8 mouse cellular contexts compared by ENCODE assay signal in the genomic region with DNA sequence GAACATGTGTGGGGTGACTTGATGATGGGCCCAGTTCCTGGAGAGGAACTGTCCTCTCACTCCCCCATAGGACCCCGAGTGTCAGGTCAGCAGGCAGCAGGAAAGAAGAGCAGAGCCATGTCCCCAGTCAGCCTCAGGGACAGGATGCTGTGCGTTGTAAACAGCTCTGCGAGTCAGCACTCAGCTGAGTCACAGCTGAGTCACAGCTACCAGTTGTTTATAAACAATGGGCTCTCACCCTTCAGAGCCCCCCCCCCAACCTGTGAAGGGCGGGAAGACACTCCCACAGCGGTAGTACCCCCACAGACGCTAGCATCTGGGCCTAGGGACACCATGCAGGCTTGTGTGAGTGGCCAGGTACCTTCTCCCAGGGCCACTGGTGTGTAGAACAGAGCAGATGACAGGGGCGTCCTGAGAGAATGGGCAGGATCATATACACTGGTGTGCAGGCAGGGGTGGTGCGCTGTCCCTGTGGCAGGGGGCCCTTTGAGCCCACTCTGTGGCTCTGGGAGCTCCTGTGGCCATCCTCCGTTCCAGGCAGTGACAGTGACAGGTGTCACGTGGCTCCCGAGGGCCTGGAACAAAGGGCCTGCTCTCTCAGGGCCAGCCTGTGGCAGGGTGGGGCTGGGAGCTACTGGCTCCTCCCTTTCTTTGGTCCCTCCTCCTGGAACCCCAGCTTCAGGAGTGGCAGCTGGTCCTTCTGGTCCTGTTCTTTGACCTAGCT. TPM values are rescaled to one million over a fixed set of nuclear protein-coding genes. Genes with fewer than 3 reads are reported as not detected.
DNase-seq lines count a peak whose midpoint lies in the region; ATAC-seq and TF ChIP-seq lines count a peak whose summit lies in the region.

No protein-coding gene starts in this region.

- TF ChIP-seq CTCF in E14TG2a.4 (conservative IDR thresholded peaks at IDR 0.05; ENCODE audit: low read length) = no peak
- TF ChIP-seq CTCF in lung, postnatal 0 days (IDR thresholded peaks at IDR 0.05) = no peak

- H3K4me2 ChIP-seq in embryonic facial prominence, embryonic 12.5 days (replicated peaks) = no peak overlapping the region
- peak overlapping the region; percentile 34; the same call in 1 of the 2 replicates for H3K4me2 ChIP-seq in heart, embryonic 14.5 days (ENCODE audit: low read length)
- H3K4me2 ChIP-seq in kidney, embryonic 15.5 days = peak overlapping the region; percentile 26; the same call in 1 of the 2 replicates
- H3K4me2 ChIP-seq in lung, postnatal 0 days (replicated peaks; ENCODE audit: low read depth, low read length) = no peak overlapping the region

- H3K36me3 ChIP-seq in E14TG2a.4 (ENCODE audit: insufficient read depth, low read length) = peaks cover 15% of the 10 kb centered on the region
- 0 out of 2 replicates have a peak, but pooled peaks cover 9% of the 10 kb centered on the region for H3K36me3 ChIP-seq in embryonic facial prominence, embryonic 12.5 days
- no peaks in the 10 kb centered on the region for H3K36me3 ChIP-seq in heart, embryonic 14.5 days (ENCODE audit: control insufficient read depth, insufficient read depth, low read length)
- H3K36me3 ChIP-seq in kidney, embryonic 15.5 days = no peaks in the 10 kb centered on the region
- H3K36me3 ChIP-seq in lung, postnatal 0 days (ENCODE audit: insufficient read depth, low read length) = no peaks in the 10 kb centered on the region

- peaks cover 99% of the 10 kb centered on the region for H3K4me1 ChIP-seq in E14TG2a.4 (replicated peaks; ENCODE audit: low read depth, low read length)
- H3K4me1 ChIP-seq in embryonic facial prominence, embryonic 12.5 days = peaks cover 51% of the 10 kb centered on the region
- H3K4me1 ChIP-seq in heart, embryonic 14.5 days (ENCODE audit: control insufficient read depth in 2 of 2, insufficient read depth in 2 of 2, low read length in 2 of 2) = peaks cover 29 to 36% of the 10 kb centered on the region in 2 experiments
- H3K4me1 ChIP-seq in kidney, embryonic 15.5 days = peaks cover 65% of the 10 kb centered on the region
- H3K4me1 ChIP-seq in lung, postnatal 0 days (ENCODE audit: insufficient read depth, low read depth, low read length) = peaks cover 30% of the 10 kb centered on the region

- peak overlapping the region; percentile 73 for H3K27ac ChIP-seq in embryonic facial prominence, embryonic 12.5 days
- H3K27ac ChIP-seq in heart, embryonic 14.5 days (replicated peaks in 1 of 2; ENCODE audit: control insufficient read depth in 1 of 2, insufficient read depth in 1 of 2, low read depth in 2 of 2, low read length in 2 of 2) = peak overlapping the region; percentile 35 to 77
- H3K27ac ChIP-seq in kidney, embryonic 15.5 days = peak overlapping the region; percentile 76
- peak overlapping the region; percentile 76 for H3K27ac ChIP-seq in lung, postnatal 0 days (ENCODE audit: low read length)

- 16% methylated on average over 11 of the region's 11 CpGs for WGBS in embryonic facial prominence, embryonic 12.5 days
- whole genome bisulfite sequencing in heart, embryonic 14.5 days = 26% methylated on average over 11 of the region's 11 CpGs
- WGBS in kidney, embryonic 15.5 days = 20% methylated on average over 11 of the region's 11 CpGs
- WGBS in lung, postnatal 0 days = 13% methylated on average over 11 of the region's 11 CpGs

- DNase-seq in adrenal gland, adult 2 months = peak; percentile 92
- DNase-seq in lung, postnatal 0 days (ENCODE audit: low spot score) = peak; percentile 95
- peak; percentile 31 for DNase-seq in ovary, postnatal 14 days (ENCODE audit: low spot score)
- DNase-seq in thymus, postnatal 36 days = no peak

- ATAC-seq in embryonic facial prominence, embryonic 12.5 days (ENCODE audit: insufficient number of reproducible peaks, insufficient read depth, low FRiP score, low TSS enrichment) = peak; percentile 47; the same call in 1 of the 2 replicates
- peak; percentile 45 for ATAC-seq in heart, embryonic 14.5 days (ENCODE audit: insufficient number of reproducible peaks, insufficient read depth, low FRiP score, low read depth)
- peak; percentile 72 for ATAC-seq in kidney, embryonic 15.5 days (replicated peaks; ENCODE audit: low FRiP score)
- peak; percentile 85 for ATAC-seq in lung, postnatal 0 days

- TF ChIP-seq EP300 in lung, postnatal 0 days (IDR thresholded peaks at IDR 0.05) = 0 out of 2 replicates have a peak, but pooled peaks have one; percentile 49

- H3K4me3 ChIP-seq in E14TG2a.4 (replicated peaks; ENCODE audit: low read length) = peak overlapping the region; percentile 59
- no peak overlapping the region for H3K4me3 ChIP-seq in embryonic facial prominence, embryonic 12.5 days
- H3K4me3 ChIP-seq in heart, embryonic 14.5 days (ENCODE audit: control insufficient read depth in 1 of 2, insufficient read depth in 1 of 2, low read depth in 1 of 2, low read length in 2 of 2) = no peak overlapping the region
- no peak overlapping the region for H3K4me3 ChIP-seq in kidney, embryonic 15.5 days (replicated peaks)
- no peak overlapping the region for H3K4me3 ChIP-seq in lung, postnatal 0 days (ENCODE audit: low read depth, low read length)

- 0 out of 2 replicates have a peak overlapping the region, but pooled peaks have one; percentile 31 for H3K9ac ChIP-seq in embryonic facial prominence, embryonic 12.5 days
- peak overlapping the region; percentile 52 for H3K9ac ChIP-seq in heart, embryonic 14.5 days (ENCODE audit: low read length)
- H3K9ac ChIP-seq in kidney, embryonic 15.5 days = no peak overlapping the region
- no peak overlapping the region; the same call in 1 of the 2 replicates for H3K9ac ChIP-seq in lung, postnatal 0 days (replicated peaks; ENCODE audit: low read depth)

- no peaks in the 10 kb centered on the region for H3K9me3 ChIP-seq in E14TG2a.4 (ENCODE audit: low read length)
- no peaks in the 10 kb centered on the region for H3K9me3 ChIP-seq in embryonic facial prominence, embryonic 12.5 days
- H3K9me3 ChIP-seq in heart, embryonic 14.5 days (ENCODE audit: control insufficient read depth, low read length) = no peaks in the 10 kb centered on the region
- no peaks in the 10 kb centered on the region for H3K9me3 ChIP-seq in kidney, embryonic 15.5 days (replicated peaks)
- no peaks in the 10 kb centered on the region for H3K9me3 ChIP-seq in lung, postnatal 0 days (ENCODE audit: low read length)

- no peaks in the 10 kb centered on the region for H3K27me3 ChIP-seq in E14TG2a.4 (ENCODE audit: insufficient read depth, low read length)
- H3K27me3 ChIP-seq in embryonic facial prominence, embryonic 12.5 days = no peaks in the 10 kb centered on the region
- H3K27me3 ChIP-seq in heart, embryonic 14.5 days (ENCODE audit: control insufficient read depth, insufficient read depth, low read length) = no peaks in the 10 kb centered on the region
- H3K27me3 ChIP-seq in kidney, embryonic 15.5 days = no peaks in the 10 kb centered on the region
- no peaks in the 10 kb centered on the region for H3K27me3 ChIP-seq in lung, postnatal 0 days (replicated peaks; ENCODE audit: insufficient read depth, low read length)

RNA-seq across cellular contexts. Expression of gene Ralgds, which starts 12.5 kb away (rescaled TPM):
- total RNA-seq in adrenal gland, adult 2 months (2021) = 10 to 100 TPM; 23.3 to 45.5 TPM
- 56.8 and 73.5 TPM in 2 replicates for polyA plus RNA-seq in adrenal gland, adult 2 months (2012; rRNA removed)
- 64.1 and 66.1 TPM in 2 replicates for polyA plus RNA-seq in embryonic facial prominence, embryonic 12.5 days (2016; fragmentation: Nextera tagmentation; extraction: Ambion mirVana)
- 20.1 and 21.1 TPM in 2 replicates for polyA plus RNA-seq in heart, embryonic 14.5 days (2014; fragmentation: Nextera tagmentation; extraction: Ambion mirVana)
- 22.6 and 30.5 TPM in 2 replicates for polyA plus RNA-seq in kidney, embryonic 15.5 days (2015; fragmentation: Nextera tagmentation; extraction: Ambion mirVana)
- polyA plus RNA-seq in lung, postnatal 0 days (2015; fragmentation: Nextera tagmentation; extraction: Ambion mirVana) = 24.4 and 29.1 TPM in 2 replicates

RNA-seq across cellular contexts. Expression of gene Gm10134, which starts 19.5 kb away (rescaled TPM):
- total RNA-seq in adrenal gland, adult 2 months (2021) = 1 to 10 TPM in 1 of 2 experiments, not detected in 1; 2.2 TPM
- 0.42 TPM in 1 of 2 replicates, not detected in the other for polyA plus RNA-seq in adrenal gland, adult 2 months (2012; rRNA removed)
- polyA plus RNA-seq in embryonic facial prominence, embryonic 12.5 days (2016; fragmentation: Nextera tagmentation; extraction: Ambion mirVana) = 0.87 TPM in 1 of 2 replicates, not detected in the other
- polyA plus RNA-seq in heart, embryonic 14.5 days (2014; fragmentation: Nextera tagmentation; extraction: Ambion mirVana) = 0.86 and 1.1 TPM in 2 replicates
- 10.6 and 12.6 TPM in 2 replicates for polyA plus RNA-seq in kidney, embryonic 15.5 days (2015; fragmentation: Nextera tagmentation; extraction: Ambion mirVana)
- 5.8 and 6.1 TPM in 2 replicates for polyA plus RNA-seq in lung, postnatal 0 days (2015; fragmentation: Nextera tagmentation; extraction: Ambion mirVana)

RNA-seq across cellular contexts. Expression of gene Gbgt1, which starts 28.7 kb away (rescaled TPM):
- 1 to 10 TPM; 3.7 to 4.6 TPM for total RNA-seq in adrenal gland, adult 2 months (2021)
- 1.6 and 3.6 TPM in 2 replicates for polyA plus RNA-seq in adrenal gland, adult 2 months (2012; rRNA removed)
- 0.36 TPM in 1 of 2 replicates, not detected in the other for polyA plus RNA-seq in embryonic facial prominence, embryonic 12.5 days (2016; fragmentation: Nextera tagmentation; extraction: Ambion mirVana)
- polyA plus RNA-seq in heart, embryonic 14.5 days (2014; fragmentation: Nextera tagmentation; extraction: Ambion mirVana) = not detected in 2 replicates
- 5.8 and 6.5 TPM in 2 replicates for polyA plus RNA-seq in kidney, embryonic 15.5 days (2015; fragmentation: Nextera tagmentation; extraction: Ambion mirVana)
- polyA plus RNA-seq in lung, postnatal 0 days (2015; fragmentation: Nextera tagmentation; extraction: Ambion mirVana) = 1.2 and 1.4 TPM in 2 replicates

RNA-seq across cellular contexts. Expression of gene Cel, which starts 37.8 kb away (rescaled TPM):
- under 1 TPM in 1 of 2 experiments, not detected in 1; 0.14 TPM for total RNA-seq in adrenal gland, adult 2 months (2021)
- polyA plus RNA-seq in adrenal gland, adult 2 months (2012; rRNA removed) = 0.06 TPM in 1 of 2 replicates, not detected in the other
- not detected in 2 replicates for polyA plus RNA-seq in embryonic facial prominence, embryonic 12.5 days (2016; fragmentation: Nextera tagmentation; extraction: Ambion mirVana)
- polyA plus RNA-seq in heart, embryonic 14.5 days (2014; fragmentation: Nextera tagmentation; extraction: Ambion mirVana) = not detected in 2 replicates
- 0.34 TPM in 1 of 2 replicates, not detected in the other for polyA plus RNA-seq in kidney, embryonic 15.5 days (2015; fragmentation: Nextera tagmentation; extraction: Ambion mirVana)
- polyA plus RNA-seq in lung, postnatal 0 days (2015; fragmentation: Nextera tagmentation; extraction: Ambion mirVana) = 0.46 TPM in 1 of 2 replicates, not detected in the other

RNA-seq across cellular contexts. Expression of gene Mrps2, which starts 57.5 kb away (rescaled TPM):
- total RNA-seq in adrenal gland, adult 2 months (2021) = 10 to 100 TPM; 60.4 to 65.2 TPM
- polyA plus RNA-seq in adrenal gland, adult 2 months (2012; rRNA removed) = 46.0 and 61.1 TPM in 2 replicates
- polyA plus RNA-seq in embryonic facial prominence, embryonic 12.5 days (2016; fragmentation: Nextera tagmentation; extraction: Ambion mirVana) = 57.5 and 61.8 TPM in 2 replicates
- polyA plus RNA-seq in heart, embryonic 14.5 days (2014; fragmentation: Nextera tagmentation; extraction: Ambion mirVana) = 47.9 and 50.9 TPM in 2 replicates
- 62.0 and 64.0 TPM in 2 replicates for polyA plus RNA-seq in kidney, embryonic 15.5 days (2015; fragmentation: Nextera tagmentation; extraction: Ambion mirVana)
- polyA plus RNA-seq in lung, postnatal 0 days (2015; fragmentation: Nextera tagmentation; extraction: Ambion mirVana) = 20.8 and 21.8 TPM in 2 replicates

Comparison
In these comparisons a context has a peak if more than half of its experiments do, and no peak if none do; other contexts are left out.
1. DNase-seq: peak in adrenal gland, adult 2 months (single experiment), lung, postnatal 0 days (single experiment) and ovary, postnatal 14 days (single experiment); none in thymus, postnatal 36 days (0 of 2).
2. H3K4me2 ChIP-seq: peak in heart, embryonic 14.5 days (single experiment) and kidney, embryonic 15.5 days (single experiment); none in embryonic facial prominence, embryonic 12.5 days (single experiment) and lung, postnatal 0 days (single experiment).
3. H3K9ac ChIP-seq: peak in embryonic facial prominence, embryonic 12.5 days (single experiment) and heart, embryonic 14.5 days (single experiment); none in kidney, embryonic 15.5 days (single experiment) and lung, postnatal 0 days (single experiment).
4. Peak in every context shown above with its lines, with median percentiles within 50 percentile points of each other: ATAC-seq and H3K27ac ChIP-seq.